9 mouse cellular contexts compared by ENCODE assay signal in the genomic region with DNA sequence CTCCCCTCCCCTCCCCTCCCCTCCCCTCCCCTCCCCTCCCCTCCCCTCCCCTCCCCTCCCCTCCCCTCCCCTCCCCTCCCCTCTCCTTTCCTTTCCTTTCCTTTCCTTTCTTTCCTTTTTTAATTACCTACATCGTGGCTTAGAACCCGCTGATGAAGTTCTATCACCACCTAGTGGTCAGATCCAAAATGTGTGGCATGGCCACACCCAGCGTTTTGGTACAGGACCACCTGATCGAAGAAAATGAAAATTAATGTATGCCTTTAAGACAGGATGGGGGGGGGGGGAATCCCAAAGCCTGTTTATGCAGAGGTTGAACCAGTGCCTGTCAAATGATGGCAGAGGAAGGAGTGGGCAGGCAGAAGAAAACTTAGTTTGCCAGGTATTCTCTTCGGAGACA.
DNase-seq lines count a peak whose midpoint lies in the region; ATAC-seq and TF ChIP-seq lines count a peak whose summit lies in the region.
"Had no signal": no experiment of that assay in that cellular context is flagged by ENCODE, and none has a peak within 500 bp of the region (broad histone marks: within the 10 kb centered on the region; RNA-seq: fewer than 3 reads in every experiment).

No protein-coding gene starts in this region.

- H3K4me3 ChIP-seq in kidney, postnatal 0 days (replicated peaks; ENCODE audit: low read depth, low read length), result no peak overlapping the region
- no peak overlapping the region for H3K4me3 ChIP-seq in lung, adult 2 months (replicated peaks; ENCODE audit: extremely low read depth, low read depth, low read length)
- no peak overlapping the region for H3K4me3 ChIP-seq in olfactory bulb, adult 2 months (ENCODE audit: insufficient read depth, low read depth, low read length)

- peak; percentile 84 for TF ChIP-seq CTCF in kidney, postnatal 0 days (IDR thresholded peaks at IDR 0.05; ENCODE audit: low read depth)
- TF ChIP-seq CTCF in lung, adult 2 months (IDR thresholded peaks at IDR 0.05; ENCODE audit: insufficient read depth, low read length), result peak; percentile 37; the same call in 1 of the 2 replicates
- 0 out of 2 replicates have a peak, but pooled peaks have one; percentile 15 for TF ChIP-seq CTCF in olfactory bulb, adult 2 months (IDR thresholded peaks at IDR 0.05; ENCODE audit: insufficient read depth, low read depth, low read length)

- no peak overlapping the region for H3K27ac ChIP-seq in kidney, postnatal 0 days
- H3K27ac ChIP-seq in olfactory bulb, adult 2 months (ENCODE audit: insufficient read depth, low read depth, low read length), result no peak overlapping the region
- H3K27ac ChIP-seq: macrophage had no signal

- no peak for ATAC-seq in kidney, postnatal 0 days (replicated peaks; ENCODE audit: low FRiP score, low read depth)

- WGBS in kidney, postnatal 0 days, result 46% methylated on average over 3 of the region's 5 CpGs
- 17% methylated on average over 5 of the region's 5 CpGs for WGBS in lung, adult 2 months
- 20% methylated on average over 5 of the region's 5 CpGs for WGBS in olfactory bulb, adult 2 months

- H3K9me3 ChIP-seq in kidney, postnatal 0 days (replicated peaks; ENCODE audit: low read length), result 0 out of 2 replicates have a peak, but pooled peaks cover 10% of the 10 kb centered on the region

- H3K4me2 ChIP-seq in kidney, postnatal 0 days (ENCODE audit: low read length), result no peak overlapping the region

- H3K27me3 ChIP-seq in kidney, postnatal 0 days (ENCODE audit: insufficient read depth, low read length), result no peaks in the 10 kb centered on the region

- H3K9ac ChIP-seq in kidney, postnatal 0 days (ENCODE audit: low read depth, low read length), result no peak overlapping the region

- TF ChIP-seq POLR2A in lung, adult 2 months (IDR thresholded peaks at IDR 0.05; ENCODE audit: borderline replicate concordance, extremely low read depth, low read depth, low read length), result no peak
- TF ChIP-seq POLR2A in olfactory bulb, adult 2 months (IDR thresholded peaks at IDR 0.05; ENCODE audit: insufficient read depth, low read depth, low read length), result no peak

- H3K4me1 ChIP-seq in kidney, postnatal 0 days (replicated peaks; ENCODE audit: insufficient read depth, low read length), result no peaks in the 10 kb centered on the region
- H3K4me1 ChIP-seq in lung, adult 2 months (ENCODE audit: control insufficient read depth, insufficient read depth, low read length), result peaks cover 10% of the 10 kb centered on the region
- peaks cover 13% of the 10 kb centered on the region for H3K4me1 ChIP-seq in olfactory bulb, adult 2 months (ENCODE audit: control insufficient read depth, insufficient read depth, low read length)

- DNase-seq in layer of hippocampus, adult 11-12 months (ENCODE audit: low spot score), result peak; percentile 52
- no peak for DNase-seq in layer of hippocampus, postnatal 36 days
- DNase-seq in ZHBTc4 (ENCODE audit: low read depth, low spot score), result peak; percentile 71
- DNase-seq in fibroblast of lung, adult 2 months (ENCODE audit: low read depth), result peak; percentile 15
- DNase-seq in kidney, postnatal 0 days (ENCODE audit: low spot score), result peak; percentile 83
- no peak for DNase-seq in lung, adult 2 months
- DNase-seq in gastrocnemius, postnatal 25 days, result no peak

- H3K36me3 ChIP-seq in kidney, postnatal 0 days (ENCODE audit: insufficient read depth, low read length), result 0 out of 2 replicates have a peak, but pooled peaks cover 5% of the 10 kb centered on the region

Comparison
In these comparisons a context has a peak if more than half of its experiments do, and no peak if none do; other contexts are left out.
1. DNase-seq: peak in layer of hippocampus, adult 11-12 months (single experiment), ZHBTc4 (single experiment), fibroblast of lung, adult 2 months (single experiment) and kidney, postnatal 0 days (single experiment); none in layer of hippocampus, postnatal 36 days (0 of 2), lung, adult 2 months (single experiment) and gastrocnemius, postnatal 25 days (single experiment).
2. CTCF ChIP-seq: peak in every context shown above with its lines; median percentile 84 in kidney, postnatal 0 days; 37 in lung, adult 2 months; 15 in olfactory bulb, adult 2 months.